Mouse (Mus musculus): ENCODE data around the gene Trmt10c. TPM values are rescaled to one million over a fixed set of nuclear protein-coding genes. Genes with fewer than 3 reads are reported as not detected.

Trmt10c gene
- 11.1 to 15.0 TPM (median 12.9 TPM) in 4 replicates for total RNA-seq (2023)

GRCm38 (mm10) chr16:56037138-56038010 lies at the start of gene Trmt10c:
Gene Trmt10c, minus strand, starts transcription at chr16:56037819.

GRCm38 (mm10) chr16:56048038-56048437 lies 10.4 kb upstream of the Trmt10c start, which contains the start of gene Senp7:
Gene Senp7, plus strand, starts transcription at chr16:56048338.

GRCm38 (mm10) chr16:56029661-56030082 lies 7.9 kb downstream of the Trmt10c start, which contains the start of gene Pcnp:
Gene Pcnp, minus strand, starts transcription at chr16:56029739.

Other genes with a start within 250 kb of the Trmt10c start
- gene Nfkbiz, start 198.9 kb downstream of the Trmt10c start, total RNA-seq (2023): 76.9 to 100 TPM (median 86.5 TPM) in 4 replicates
- gene Nxpe3, start 142.5 kb downstream of the Trmt10c start, total RNA-seq (2023): 22.6 to 28.6 TPM (median 24.6 TPM) in 4 replicates
- gene Cep97, start 103.0 kb downstream of the Trmt10c start, total RNA-seq (2023): 12.1 to 16.5 TPM (median 14.0 TPM) in 4 replicates
- gene Rpl24, start 71.5 kb downstream of the Trmt10c start, total RNA-seq (2023): 751 to 839 TPM (median 789 TPM) in 4 replicates
- gene Zbtb11, start 63.9 kb downstream of the Trmt10c start, total RNA-seq (2023): 45.3 to 52.9 TPM (median 48.7 TPM) in 4 replicates
- 101 to 112 TPM (median 108 TPM) in 4 replicates for gene Pcnp, start 8.1 kb downstream of the Trmt10c start, total RNA-seq (2023)
- gene Senp7, start 10.5 kb upstream of the Trmt10c start, total RNA-seq (2023): 80.7 to 95.7 TPM (median 87.1 TPM) in 4 replicates
- 1.9 to 2.7 TPM (median 2.3 TPM) in 4 replicates for gene Impg2, start 166.5 kb upstream of the Trmt10c start, total RNA-seq (2023)

Measured in B cell, adult 62 days (primary cell).